Mouse (Mus musculus): ENCODE measurements around the gene Btf3. TPM values are rescaled to one million over a fixed set of nuclear protein-coding genes. Genes with fewer than 3 reads are reported as not detected.

Gene Btf3
- polyA plus RNA-seq, 1 experiment from 2014 or later = 306 TPM

DNA sequence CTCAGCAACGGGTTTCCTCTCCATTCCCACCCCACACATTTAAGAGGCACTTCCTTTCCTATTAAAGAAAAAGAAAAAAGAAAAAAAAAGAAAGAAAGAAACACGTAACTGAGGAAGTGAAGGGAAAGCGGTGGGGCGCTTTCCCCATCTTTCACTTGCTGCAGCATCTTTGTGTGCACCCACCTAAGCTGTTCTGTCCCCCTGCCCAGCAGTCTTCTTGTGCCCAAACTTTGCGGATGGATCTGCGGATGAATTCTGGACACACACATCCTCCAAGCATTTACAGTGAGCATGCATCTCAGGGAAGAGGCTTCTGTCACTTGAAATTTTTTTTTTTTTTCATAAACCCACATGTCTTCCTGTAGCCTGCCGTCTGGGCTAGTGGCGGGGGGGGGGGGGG, 42.5 kb upstream of the Btf3 start:
- H3K27me3 ChIP-seq (ENCODE audit: insufficient read depth, low read length) = peaks cover 88% of the 10 kb centered on the region

DNA sequence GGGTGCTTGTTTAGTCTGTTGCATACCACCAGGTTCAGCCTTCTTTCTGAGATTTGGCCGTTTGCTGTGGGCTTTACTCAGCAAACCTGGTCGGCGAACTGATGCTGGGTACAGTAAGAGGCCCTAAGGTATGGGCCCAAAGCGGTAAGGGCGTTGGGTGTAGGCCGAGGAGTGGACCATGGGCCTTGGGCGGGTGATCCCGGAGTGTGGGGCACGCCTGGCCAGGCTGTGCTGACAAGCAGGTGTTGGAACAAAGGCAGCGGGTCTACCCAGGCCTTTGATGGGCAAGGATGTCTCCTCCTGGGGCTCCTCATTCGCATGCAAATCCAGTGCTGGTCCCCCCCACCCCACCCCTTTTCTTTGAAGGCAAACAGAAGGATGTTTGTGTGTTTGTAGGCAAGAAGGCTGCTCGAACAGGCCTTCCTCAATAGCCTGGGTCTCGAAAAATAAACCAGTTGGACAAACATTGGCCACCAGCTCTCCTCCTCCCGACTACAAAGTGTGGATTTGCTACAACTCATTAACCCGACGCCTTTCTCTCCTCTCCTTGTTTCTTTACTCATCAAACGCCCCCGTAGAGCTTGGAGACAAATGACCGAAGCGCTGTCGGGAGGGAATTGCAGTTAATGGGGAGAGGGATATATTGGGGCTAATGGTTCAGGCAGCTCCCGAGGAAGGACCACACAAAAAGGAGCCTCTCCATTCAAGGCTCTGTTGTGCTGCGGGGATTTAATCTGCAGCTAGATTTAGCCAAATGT, 41.8 kb upstream of the Btf3 start:
- H3K9ac ChIP-seq (replicated peaks) = no peak overlapping the region
- ATAC-seq = no peak
- no peak for DNase-seq
- WGBS (ENCODE audit: insufficient replicate concordance) = 4% methylated on average over 23 of the region's 23 CpGs
- no peaks in the 10 kb centered on the region for H3K36me3 ChIP-seq (replicated peaks; ENCODE audit: insufficient read depth, low read length)
- H3K27me3 ChIP-seq (ENCODE audit: insufficient read depth, low read length) = peaks cover 91% of the 10 kb centered on the region
- no peak overlapping the region for H3K4me3 ChIP-seq (ENCODE audit: low read depth, low read length)
- no peak overlapping the region for H3K4me2 ChIP-seq (ENCODE audit: low read depth, low read length)
- H3K9me3 ChIP-seq (ENCODE audit: low read length) = no peaks in the 10 kb centered on the region
- no peak overlapping the region for H3K27ac ChIP-seq (ENCODE audit: low read depth)
- no peak for TF ChIP-seq EP300 (IDR thresholded peaks at IDR 0.05; ENCODE audit: low read depth)
- no peak for TF ChIP-seq CTCF (IDR thresholded peaks at IDR 0.05; ENCODE audit: low read depth)
- H3K4me1 ChIP-seq (ENCODE audit: insufficient read depth) = peaks cover 18% of the 10 kb centered on the region

More for the DNA sequence above, 42.5 kb upstream of the Btf3 start:
- no peak overlapping the region for H3K9ac ChIP-seq (replicated peaks)
- DNase-seq (no peak), ATAC-seq (no peak)
- no peak overlapping the region for H3K4me2 ChIP-seq (ENCODE audit: low read depth, low read length)
- H3K36me3 ChIP-seq (replicated peaks; ENCODE audit: insufficient read depth, low read length) = no peaks in the 10 kb centered on the region
- H3K4me3 ChIP-seq (ENCODE audit: low read depth, low read length) = no peak overlapping the region
- no peaks in the 10 kb centered on the region for H3K9me3 ChIP-seq (ENCODE audit: low read length)
- 2% methylated on average over 6 of the region's 8 CpGs for WGBS (ENCODE audit: insufficient replicate concordance)
- peaks cover 11% of the 10 kb centered on the region for H3K4me1 ChIP-seq (ENCODE audit: insufficient read depth)
- H3K27ac ChIP-seq (ENCODE audit: low read depth) = no peak overlapping the region
- TF ChIP-seq EP300 (IDR thresholded peaks at IDR 0.05; ENCODE audit: low read depth) (no peak), CTCF (IDR thresholded peaks at IDR 0.05; ENCODE audit: low read depth) (no peak)

DNA sequence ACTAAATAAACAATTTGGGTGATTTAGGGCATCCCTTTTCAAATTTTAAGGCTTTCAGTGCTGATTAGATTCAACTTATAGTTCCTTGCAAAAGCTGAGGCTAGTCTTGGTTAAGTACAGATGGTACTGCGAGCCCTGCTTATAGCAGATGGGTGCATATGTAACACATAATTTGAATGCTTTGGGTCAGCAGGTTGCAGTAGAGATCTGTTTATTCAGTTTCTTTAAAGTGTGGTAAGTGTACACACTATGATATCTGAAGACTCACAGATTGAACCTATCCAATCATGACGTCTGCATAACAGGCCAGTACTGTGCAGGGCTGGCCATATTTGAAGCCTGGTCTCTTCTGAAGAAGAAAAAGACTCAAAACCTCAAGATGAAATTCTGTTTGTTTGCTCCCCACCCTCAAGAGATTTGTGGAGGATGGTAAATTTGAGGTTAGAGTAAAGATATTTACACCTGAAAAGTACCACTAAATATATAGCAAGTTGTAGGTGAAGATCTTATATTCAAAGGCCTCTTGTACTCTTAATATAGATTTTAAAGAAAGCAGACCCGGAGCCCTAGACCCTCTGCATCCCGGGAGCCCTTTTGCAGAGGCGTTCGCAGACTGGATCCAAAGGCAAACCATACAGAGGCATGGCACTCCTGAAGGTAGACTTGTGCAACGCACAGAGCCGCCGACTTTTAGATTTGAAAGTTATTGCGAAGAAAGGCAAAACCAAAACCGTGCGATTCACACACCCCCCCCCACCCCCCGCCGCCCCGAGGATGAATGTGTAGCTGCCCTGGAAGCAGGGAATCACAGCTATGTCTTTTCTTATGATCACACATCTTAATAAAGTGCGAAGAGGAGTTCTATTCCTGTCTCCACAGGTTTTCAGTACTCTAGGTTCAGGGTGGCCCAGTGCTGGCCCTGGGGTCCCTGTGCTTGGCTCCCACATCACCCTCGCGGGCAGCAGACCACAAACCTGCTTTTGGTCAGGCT, 40.9 kb upstream of the Btf3 start:
- H3K4me1 ChIP-seq (ENCODE audit: insufficient read depth) = peaks cover 18% of the 10 kb centered on the region
- no peak for ATAC-seq
- H3K36me3 ChIP-seq (replicated peaks; ENCODE audit: insufficient read depth, low read length) = no peaks in the 10 kb centered on the region
- DNase-seq = no peak
- H3K4me3 ChIP-seq (ENCODE audit: low read depth, low read length) = no peak overlapping the region
- no peak for TF ChIP-seq EP300 (IDR thresholded peaks at IDR 0.05; ENCODE audit: low read depth)
- TF ChIP-seq CTCF (IDR thresholded peaks at IDR 0.05; ENCODE audit: low read depth) = no peak
- no peak overlapping the region for H3K27ac ChIP-seq (ENCODE audit: low read depth)
- H3K4me2 ChIP-seq (ENCODE audit: low read depth, low read length) = no peak overlapping the region
- peaks cover 92% of the 10 kb centered on the region for H3K27me3 ChIP-seq (ENCODE audit: insufficient read depth, low read length)
- no peak overlapping the region for H3K9ac ChIP-seq (replicated peaks)
- 4% methylated on average over 18 of the region's 18 CpGs for WGBS (ENCODE audit: insufficient replicate concordance)
- no peaks in the 10 kb centered on the region for H3K9me3 ChIP-seq (ENCODE audit: low read length)

DNA sequence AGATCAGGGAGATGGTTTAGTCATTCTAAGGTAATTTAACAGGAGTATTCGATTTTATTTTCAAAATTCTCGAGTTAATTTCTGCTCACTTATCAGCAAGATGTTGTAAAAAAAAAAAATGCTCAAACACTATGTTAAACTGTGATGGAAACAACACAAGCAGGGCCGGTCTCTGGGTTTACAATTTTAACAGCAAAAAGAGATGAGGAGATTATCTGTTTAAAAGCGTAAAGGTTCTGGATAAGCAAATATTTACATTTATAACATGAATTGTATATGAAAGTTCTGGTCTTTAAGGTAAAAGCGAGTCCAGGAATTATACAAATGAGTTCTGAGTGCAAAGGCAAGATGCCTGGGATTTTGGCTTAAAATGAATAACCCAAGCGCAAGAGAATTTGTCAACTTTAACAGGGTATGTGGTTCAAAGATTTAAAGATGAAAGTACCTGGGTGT, 40.2 kb upstream of the Btf3 start:
- Histone ChIP-seq H3K9ac (replicated peaks) (no peak overlapping the region), H3K36me3 (replicated peaks; ENCODE audit: insufficient read depth, low read length) (no peaks in the 10 kb centered on the region), H3K27me3 (ENCODE audit: insufficient read depth, low read length) (peaks cover 92% of the 10 kb centered on the region), H3K27ac (ENCODE audit: low read depth) (no peak overlapping the region), H3K9me3 (ENCODE audit: low read length) (no peaks in the 10 kb centered on the region), H3K4me1 (ENCODE audit: insufficient read depth) (peaks cover 18% of the 10 kb centered on the region), H3K4me2 (ENCODE audit: low read depth, low read length) (no peak overlapping the region), H3K4me3 (ENCODE audit: low read depth, low read length) (no peak overlapping the region)
- WGBS (ENCODE audit: insufficient replicate concordance) = 7% methylated on average over 6 of the region's 6 CpGs
- TF ChIP-seq EP300 (IDR thresholded peaks at IDR 0.05; ENCODE audit: low read depth) (no peak), CTCF (IDR thresholded peaks at IDR 0.05; ENCODE audit: low read depth) (no peak)
- ATAC-seq (no peak), DNase-seq (no peak)

DNA sequence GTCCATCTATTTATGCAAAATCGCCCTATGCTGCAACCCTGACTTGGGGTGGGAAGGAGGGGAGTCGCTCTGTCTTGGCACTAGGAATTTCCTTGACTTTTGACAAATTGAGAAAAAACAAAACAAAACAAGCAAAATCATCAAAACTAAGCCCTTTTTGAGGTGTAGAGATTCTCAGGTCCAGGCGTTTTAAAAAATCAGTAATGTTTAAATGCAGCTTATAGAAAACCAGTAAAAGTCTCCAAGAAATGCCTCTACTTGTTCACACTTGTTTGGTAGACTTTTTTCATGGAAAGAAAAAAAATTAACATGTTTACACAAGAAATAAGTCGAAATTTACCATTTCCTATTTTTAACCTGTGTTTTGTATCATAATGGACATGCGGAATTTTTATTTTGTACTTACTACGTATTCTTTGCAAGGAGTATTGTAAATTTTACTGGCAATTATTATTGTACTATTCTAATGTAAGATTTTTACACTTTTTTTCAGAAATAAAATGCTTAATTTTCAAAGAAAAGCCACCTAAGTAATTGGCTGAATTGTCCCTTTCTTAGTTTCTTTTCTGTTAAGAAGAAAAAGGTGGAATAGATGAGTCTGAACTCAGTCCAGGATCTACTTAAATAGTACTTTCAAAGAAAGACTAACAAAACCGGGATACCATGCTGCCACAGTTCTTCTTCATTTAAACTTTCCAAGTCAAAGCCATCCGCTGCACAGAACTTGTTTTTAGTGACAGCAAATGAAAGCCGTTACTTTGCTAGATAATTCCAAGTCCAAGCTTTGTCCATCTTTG, 39.6 kb upstream of the Btf3 start:
- DNase-seq (no peak), ATAC-seq (no peak)
- Histone ChIP-seq H3K27me3 (ENCODE audit: insufficient read depth, low read length) (peaks cover 96% of the 10 kb centered on the region), H3K4me1 (ENCODE audit: insufficient read depth) (peaks cover 18% of the 10 kb centered on the region), H3K9me3 (ENCODE audit: low read length) (no peaks in the 10 kb centered on the region), H3K9ac (replicated peaks) (no peak overlapping the region), H3K4me2 (ENCODE audit: low read depth, low read length) (no peak overlapping the region), H3K4me3 (ENCODE audit: low read depth, low read length) (no peak overlapping the region), H3K27ac (ENCODE audit: low read depth) (no peak overlapping the region), H3K36me3 (replicated peaks; ENCODE audit: insufficient read depth, low read length) (no peaks in the 10 kb centered on the region)
- 6% methylated on average over 9 of the region's 9 CpGs for WGBS (ENCODE audit: insufficient replicate concordance)
- TF ChIP-seq EP300 (IDR thresholded peaks at IDR 0.05; ENCODE audit: low read depth) (no peak), CTCF (IDR thresholded peaks at IDR 0.05; ENCODE audit: low read depth) (no peak)
